Mouse (Mus musculus): ENCODE measurements around the gene Slit3. TPM values are rescaled to one million over a fixed set of nuclear protein-coding genes. Genes with fewer than 3 reads are reported as not detected.

Slit3 gene
- total and polyA plus RNA-seq, 2 experiments from 2014 or later, result 6.7 to 23.7 TPM

GRCm38 (mm10) chr11:35118731-35119130 lies 2.3 kb upstream of the Slit3 start:
- WGBS, result 70% methylated on average over 6 of the region's 6 CpGs
- DNase-seq (ENCODE audit: low spot score) (no peak), ATAC-seq (ENCODE audit: insufficient read depth, low read depth) (no peak)
- H3K4me3 ChIP-seq (ENCODE audit: low read depth, low read length), result no peak overlapping the region
- H3K9me3 ChIP-seq (replicated peaks; ENCODE audit: control insufficient read depth, low read length), result no peaks in the 10 kb centered on the region
- H3K27me3 ChIP-seq (ENCODE audit: control insufficient read depth, insufficient read depth, low read length), result peaks cover 36% of the 10 kb centered on the region
- no peaks in the 10 kb centered on the region for H3K4me1 ChIP-seq (ENCODE audit: control insufficient read depth, insufficient read depth)
- H3K27ac ChIP-seq (ENCODE audit: low read depth), result no peak overlapping the region
- H3K36me3 ChIP-seq (replicated peaks; ENCODE audit: control insufficient read depth, insufficient read depth, low read length), result no peaks in the 10 kb centered on the region
- H3K9ac ChIP-seq (replicated peaks; ENCODE audit: low read depth, low read length), result no peak overlapping the region
- no peak overlapping the region for H3K4me2 ChIP-seq (ENCODE audit: low read depth, low read length)
- TF ChIP-seq EP300 (IDR thresholded peaks at IDR 0.05; ENCODE audit: low read depth) (no peak), CTCF (IDR thresholded peaks at IDR 0.05; ENCODE audit: low read depth) (no peak)

GRCm38 (mm10) chr11:35119360-35119759 lies 1.7 kb upstream of the Slit3 start:
- Histone ChIP-seq H3K4me2 (ENCODE audit: low read depth, low read length) (no peak overlapping the region), H3K4me3 (ENCODE audit: low read depth, low read length) (no peak overlapping the region), H3K36me3 (replicated peaks; ENCODE audit: control insufficient read depth, insufficient read depth, low read length) (no peaks in the 10 kb centered on the region), H3K4me1 (ENCODE audit: control insufficient read depth, insufficient read depth) (no peaks in the 10 kb centered on the region), H3K9ac (replicated peaks; ENCODE audit: low read depth, low read length) (no peak overlapping the region), H3K27me3 (ENCODE audit: control insufficient read depth, insufficient read depth, low read length) (peaks cover 38% of the 10 kb centered on the region), H3K27ac (ENCODE audit: low read depth) (no peak overlapping the region), H3K9me3 (replicated peaks; ENCODE audit: control insufficient read depth, low read length) (no peaks in the 10 kb centered on the region)
- ATAC-seq (ENCODE audit: insufficient read depth, low read depth), result peak; percentile 44
- TF ChIP-seq CTCF (IDR thresholded peaks at IDR 0.05; ENCODE audit: low read depth), result peak; percentile 83
- no peak for TF ChIP-seq EP300 (IDR thresholded peaks at IDR 0.05; ENCODE audit: low read depth)
- peak; percentile 85 for DNase-seq (ENCODE audit: low spot score)
- 8% methylated on average over 6 of the region's 6 CpGs for WGBS

DNA sequence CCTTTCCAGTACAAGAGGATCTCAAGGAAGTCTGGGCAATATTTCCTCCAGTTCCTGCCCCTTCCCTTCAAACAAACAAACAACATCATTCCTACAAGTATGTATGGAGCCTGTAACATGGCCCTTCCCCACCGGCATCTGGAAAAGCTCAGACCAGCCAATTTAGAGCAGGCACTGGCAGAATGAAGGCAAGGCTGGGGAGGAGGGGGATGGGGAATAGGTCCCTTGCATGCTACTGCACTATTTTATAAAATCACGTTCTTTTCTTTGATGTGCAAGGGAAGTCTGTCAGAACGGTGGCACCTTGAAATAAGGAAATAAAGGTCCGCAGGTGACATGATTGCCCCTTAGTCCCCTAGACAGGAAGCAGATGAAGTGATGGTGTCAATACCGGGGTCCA lies 948 bp upstream of the Slit3 start:
- no peak overlapping the region for H3K9ac ChIP-seq (replicated peaks; ENCODE audit: low read depth, low read length)
- no peak overlapping the region for H3K27ac ChIP-seq (ENCODE audit: low read depth)
- H3K4me2 ChIP-seq (ENCODE audit: low read depth, low read length), result no peak overlapping the region
- ATAC-seq (ENCODE audit: insufficient read depth, low read depth), result no peak
- H3K4me1 ChIP-seq (ENCODE audit: control insufficient read depth, insufficient read depth), result no peaks in the 10 kb centered on the region
- no peaks in the 10 kb centered on the region for H3K9me3 ChIP-seq (replicated peaks; ENCODE audit: control insufficient read depth, low read length)
- no peaks in the 10 kb centered on the region for H3K36me3 ChIP-seq (replicated peaks; ENCODE audit: control insufficient read depth, insufficient read depth, low read length)
- no peak for DNase-seq (ENCODE audit: low spot score)
- peaks cover 38% of the 10 kb centered on the region for H3K27me3 ChIP-seq (ENCODE audit: control insufficient read depth, insufficient read depth, low read length)
- WGBS, result 39% methylated on average over 5 of the region's 5 CpGs
- no peak overlapping the region for H3K4me3 ChIP-seq (ENCODE audit: low read depth, low read length)
- TF ChIP-seq CTCF (IDR thresholded peaks at IDR 0.05; ENCODE audit: low read depth) (no peak), EP300 (IDR thresholded peaks at IDR 0.05; ENCODE audit: low read depth) (no peak)

DNA sequence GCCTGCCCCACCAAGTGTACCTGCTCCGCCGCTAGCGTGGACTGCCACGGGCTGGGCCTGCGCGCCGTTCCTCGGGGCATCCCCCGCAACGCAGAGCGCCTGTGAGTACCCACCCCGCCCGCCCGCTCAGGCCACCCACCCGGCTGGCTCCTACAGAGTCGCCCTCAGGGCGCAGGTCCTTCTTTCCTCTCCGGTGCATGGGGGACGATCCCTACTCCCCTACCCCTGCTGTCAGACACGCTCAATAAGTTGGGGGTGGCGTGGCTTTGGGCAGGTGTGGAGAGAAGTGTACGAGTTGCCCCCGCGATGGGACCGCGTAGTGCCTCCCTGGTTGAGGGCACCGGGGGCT lies 561 bp downstream of the Slit3 start:
- H3K4me3 ChIP-seq (ENCODE audit: low read depth, low read length), result peak overlapping the region; percentile 69
- ATAC-seq (ENCODE audit: insufficient read depth, low read depth), result peak; percentile 15; the same call in 1 of the 2 replicates

DNA sequence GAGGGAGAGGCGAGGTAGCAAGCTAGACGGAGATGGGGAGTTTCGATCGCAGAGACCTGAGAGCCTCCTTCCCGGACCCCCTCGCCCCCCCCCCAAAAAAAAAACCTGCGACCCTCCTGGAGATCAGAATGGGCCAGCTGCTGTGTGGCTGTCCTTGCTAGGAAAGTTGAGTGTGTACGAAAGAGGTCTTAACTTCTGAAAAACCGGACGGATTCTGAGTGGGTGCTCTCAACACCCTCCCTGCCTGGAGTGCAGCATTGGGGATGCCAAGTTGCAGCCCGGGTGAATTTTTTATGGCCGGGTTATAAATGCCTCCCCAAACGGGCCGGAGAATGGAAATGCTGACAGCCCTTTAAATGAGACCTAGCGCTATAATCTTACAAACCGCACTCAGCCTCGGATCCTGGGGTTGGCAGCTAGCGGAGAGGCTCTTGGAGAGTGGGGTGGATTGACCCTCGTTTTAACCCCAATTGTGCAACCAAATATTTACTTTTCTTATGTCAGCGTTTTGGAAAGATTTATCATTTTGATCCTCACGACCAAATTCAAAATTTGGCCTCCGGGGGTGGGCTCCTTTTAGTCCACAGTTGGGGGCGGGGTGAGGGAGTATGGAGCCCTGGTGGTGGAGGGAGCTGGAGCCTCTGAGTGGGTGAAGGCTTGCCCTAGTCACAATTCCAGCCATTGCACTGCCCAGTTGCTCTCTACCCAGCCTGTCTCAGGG lies 1.2 kb downstream of the Slit3 start:
- Histone ChIP-seq H3K4me1 (ENCODE audit: control insufficient read depth, insufficient read depth) (no peaks in the 10 kb centered on the region), H3K9me3 (replicated peaks; ENCODE audit: control insufficient read depth, low read length) (no peaks in the 10 kb centered on the region), H3K27ac (ENCODE audit: low read depth) (no peak overlapping the region), H3K9ac (replicated peaks; ENCODE audit: low read depth, low read length) (peak overlapping the region; percentile 46; the same call in 1 of the 2 replicates), H3K4me2 (ENCODE audit: low read depth, low read length) (peak overlapping the region; percentile 94), H3K27me3 (ENCODE audit: control insufficient read depth, insufficient read depth, low read length) (peaks cover 38% of the 10 kb centered on the region), H3K36me3 (replicated peaks; ENCODE audit: control insufficient read depth, insufficient read depth, low read length) (no peaks in the 10 kb centered on the region), H3K4me3 (ENCODE audit: low read depth, low read length) (peak overlapping the region; percentile 69)
- no peak for ATAC-seq (ENCODE audit: insufficient read depth, low read depth)
- DNase-seq (ENCODE audit: low spot score), result no peak
- TF ChIP-seq EP300 (IDR thresholded peaks at IDR 0.05; ENCODE audit: low read depth), result no peak
- no peak for TF ChIP-seq CTCF (IDR thresholded peaks at IDR 0.05; ENCODE audit: low read depth)
- WGBS, result 5% methylated on average over 23 of the region's 23 CpGs

More for the DNA sequence above, 561 bp downstream of the Slit3 start:
- Histone ChIP-seq H3K36me3 (replicated peaks; ENCODE audit: control insufficient read depth, insufficient read depth, low read length) (no peaks in the 10 kb centered on the region), H3K9me3 (replicated peaks; ENCODE audit: control insufficient read depth, low read length) (no peaks in the 10 kb centered on the region), H3K4me1 (ENCODE audit: control insufficient read depth, insufficient read depth) (no peaks in the 10 kb centered on the region), H3K4me2 (ENCODE audit: low read depth, low read length) (peak overlapping the region; percentile 94), H3K27me3 (ENCODE audit: control insufficient read depth, insufficient read depth, low read length) (peaks cover 38% of the 10 kb centered on the region), H3K9ac (replicated peaks; ENCODE audit: low read depth, low read length) (peak overlapping the region; percentile 46), H3K27ac (ENCODE audit: low read depth) (peak overlapping the region; percentile 38; the same call in 1 of the 2 replicates)
- WGBS, result 2% methylated on average over 26 of the region's 27 CpGs
- no peak for DNase-seq (ENCODE audit: low spot score)
- no peak for TF ChIP-seq CTCF (IDR thresholded peaks at IDR 0.05; ENCODE audit: low read depth)
- TF ChIP-seq EP300 (IDR thresholded peaks at IDR 0.05; ENCODE audit: low read depth), result no peak
